Mouse (Mus musculus): Measurements from ENCODE around the gene Pdzph1. TPM values are rescaled to one million over a fixed set of nuclear protein-coding genes. Genes with fewer than 3 reads are reported as not detected.

Gene Pdzph1
- polyA plus RNA-seq, 1 experiment from 2014 or later: not detected

GRCm38 (mm10) chr17:58938598-58938997 is 52.6 kb downstream of the Pdzph1 start:
- Histone ChIP-seq H3K27me3 (ENCODE audit: insufficient read depth, low read length) (no peaks in the 10 kb centered on the region), H3K27ac (ENCODE audit: low read depth) (no peak overlapping the region), H3K9ac (no peak overlapping the region), H3K9me3 (ENCODE audit: low read depth, low read length) (no peaks in the 10 kb centered on the region), H3K4me2 (no peak overlapping the region), H3K4me3 (ENCODE audit: low read depth, low read length) (no peak overlapping the region), H3K36me3 (ENCODE audit: insufficient read depth) (no peaks in the 10 kb centered on the region), H3K4me1 (ENCODE audit: insufficient read depth) (no peaks in the 10 kb centered on the region)
- no peak for TF ChIP-seq CTCF (IDR thresholded peaks at IDR 0.05; ENCODE audit: low read depth)
- ATAC-seq (ENCODE audit: insufficient read depth) (no peak), DNase-seq (no peak)
- WGBS: 80% methylated on average over 1 of the region's 1 CpGs

- Histone ChIP-seq H3K4me2 (no peak overlapping the region), H3K36me3 (ENCODE audit: insufficient read depth) (no peaks in the 10 kb centered on the region), H3K9me3 (ENCODE audit: low read depth, low read length) (no peaks in the 10 kb centered on the region), H3K9ac (no peak overlapping the region), H3K4me1 (ENCODE audit: insufficient read depth) (no peaks in the 10 kb centered on the region), H3K27ac (ENCODE audit: low read depth) (no peak overlapping the region), H3K4me3 (ENCODE audit: low read depth, low read length) (no peak overlapping the region), H3K27me3 (ENCODE audit: insufficient read depth, low read length) (no peaks in the 10 kb centered on the region)
- TF ChIP-seq CTCF (IDR thresholded peaks at IDR 0.05; ENCODE audit: low read depth): no peak
- DNase-seq (no peak), ATAC-seq (ENCODE audit: insufficient read depth) (no peak)
- WGBS: 40% methylated on average over 4 of the region's 4 CpGs
Observed at GRCm38 (mm10) chr17:58937533-58937932, 53.6 kb downstream of the Pdzph1 start.

GRCm38 (mm10) chr17:58932983-58933280 is 58.2 kb downstream of the Pdzph1 start:
- no peak for DNase-seq
- Histone ChIP-seq H3K9ac (no peak overlapping the region), H3K4me1 (ENCODE audit: insufficient read depth) (no peaks in the 10 kb centered on the region), H3K27me3 (ENCODE audit: insufficient read depth, low read length) (no peaks in the 10 kb centered on the region), H3K4me2 (no peak overlapping the region), H3K4me3 (ENCODE audit: low read depth, low read length) (no peak overlapping the region), H3K9me3 (ENCODE audit: low read depth, low read length) (no peaks in the 10 kb centered on the region), H3K36me3 (ENCODE audit: insufficient read depth) (no peaks in the 10 kb centered on the region), H3K27ac (ENCODE audit: low read depth) (no peak overlapping the region)
- ATAC-seq (ENCODE audit: insufficient read depth): no peak
- 48% methylated on average over 1 of the region's 1 CpGs for WGBS
- TF ChIP-seq CTCF (IDR thresholded peaks at IDR 0.05; ENCODE audit: low read depth): no peak

- TF ChIP-seq CTCF (IDR thresholded peaks at IDR 0.05; ENCODE audit: low read depth): no peak
- H3K4me3 ChIP-seq (ENCODE audit: low read depth, low read length): no peak overlapping the region
- H3K9me3 ChIP-seq (ENCODE audit: low read depth, low read length): no peaks in the 10 kb centered on the region
- H3K9ac ChIP-seq: no peak overlapping the region
- DNase-seq: no peak
- H3K4me2 ChIP-seq: no peak overlapping the region
- H3K27me3 ChIP-seq (ENCODE audit: insufficient read depth, low read length): no peaks in the 10 kb centered on the region
- 27% methylated on average over 2 of the region's 2 CpGs for WGBS
- H3K36me3 ChIP-seq (ENCODE audit: insufficient read depth): no peaks in the 10 kb centered on the region
- no peaks in the 10 kb centered on the region for H3K4me1 ChIP-seq (ENCODE audit: insufficient read depth)
- ATAC-seq (ENCODE audit: insufficient read depth): no peak
- H3K27ac ChIP-seq (ENCODE audit: low read depth): no peak overlapping the region
Observed at GRCm38 (mm10) chr17:58932279-58932982, 58.7 kb downstream of the Pdzph1 start.

- WGBS: 56% methylated on average over 10 of the region's 10 CpGs
Observed at GRCm38 (mm10) chr17:58924754-58925546, 66.2 kb downstream of the Pdzph1 start.

GRCm38 (mm10) chr17:58923901-58924476 is 67.2 kb downstream of the Pdzph1 start:
- Histone ChIP-seq H3K36me3 (ENCODE audit: insufficient read depth) (no peaks in the 10 kb centered on the region), H3K4me3 (ENCODE audit: low read depth, low read length) (no peak overlapping the region), H3K9ac (no peak overlapping the region), H3K4me1 (ENCODE audit: insufficient read depth) (no peaks in the 10 kb centered on the region), H3K4me2 (no peak overlapping the region), H3K27me3 (ENCODE audit: insufficient read depth, low read length) (no peaks in the 10 kb centered on the region), H3K27ac (ENCODE audit: low read depth) (no peak overlapping the region), H3K9me3 (ENCODE audit: low read depth, low read length) (no peaks in the 10 kb centered on the region)
- no peak for DNase-seq
- no peak for ATAC-seq (ENCODE audit: insufficient read depth)
- no peak for TF ChIP-seq CTCF (IDR thresholded peaks at IDR 0.05; ENCODE audit: low read depth)
- 51% methylated on average over 11 of the region's 11 CpGs for WGBS

More at GRCm38 (mm10) chr17:58924754-58925546, 66.2 kb downstream of the Pdzph1 start:
- H3K9me3 ChIP-seq (ENCODE audit: low read depth, low read length): no peaks in the 10 kb centered on the region
- no peaks in the 10 kb centered on the region for H3K36me3 ChIP-seq (ENCODE audit: insufficient read depth)
- H3K4me3 ChIP-seq (ENCODE audit: low read depth, low read length): no peak overlapping the region
- TF ChIP-seq CTCF (IDR thresholded peaks at IDR 0.05; ENCODE audit: low read depth): no peak
- DNase-seq (no peak), ATAC-seq (ENCODE audit: insufficient read depth) (no peak)
- no peak overlapping the region for H3K9ac ChIP-seq
- H3K4me1 ChIP-seq (ENCODE audit: insufficient read depth): no peaks in the 10 kb centered on the region
- H3K27me3 ChIP-seq (ENCODE audit: insufficient read depth, low read length): no peaks in the 10 kb centered on the region
- no peak overlapping the region for H3K27ac ChIP-seq (ENCODE audit: low read depth)
- H3K4me2 ChIP-seq: no peak overlapping the region

- DNase-seq: no peak
- no peaks in the 10 kb centered on the region for H3K4me1 ChIP-seq (ENCODE audit: insufficient read depth)
- no peak overlapping the region for H3K4me2 ChIP-seq
- H3K36me3 ChIP-seq (ENCODE audit: insufficient read depth): no peaks in the 10 kb centered on the region
- H3K27me3 ChIP-seq (ENCODE audit: insufficient read depth, low read length): no peaks in the 10 kb centered on the region
- H3K4me3 ChIP-seq (ENCODE audit: low read depth, low read length): no peak overlapping the region
- 79% methylated on average over 7 of the region's 7 CpGs for WGBS
- H3K9me3 ChIP-seq (ENCODE audit: low read depth, low read length): no peaks in the 10 kb centered on the region
- H3K9ac ChIP-seq: no peak overlapping the region
- no peak overlapping the region for H3K27ac ChIP-seq (ENCODE audit: low read depth)
- no peak for ATAC-seq (ENCODE audit: insufficient read depth)
- TF ChIP-seq CTCF (IDR thresholded peaks at IDR 0.05; ENCODE audit: low read depth): no peak
Observed at GRCm38 (mm10) chr17:58923316-58923866, 67.8 kb downstream of the Pdzph1 start.
